Mouse (Mus musculus) ovary, postnatal 14 days (tissue): ENCODE measurements around the gene Sipa1l2.
"Not testable (repeated sequence)": the region's sequence is repeated elsewhere in the genome, so short reads cannot be mapped to it uniquely, and the experiment has no call there.

Experiments used
- DNase-seq: peaks from one replicate; pipeline ENCODE4 v3.0.0; 2022; ENCODE audit warnings: low spot score

Sipa1l2 gene

GRCm38 (mm10) chr8:125395682-125396081 is 173.9 kb downstream of the Sipa1l2 start:
- not testable (repeated sequence) for DNase-seq

- DNase-seq = no peak
Measured at GRCm38 (mm10) chr8:125395032-125395431, 174.6 kb downstream of the Sipa1l2 start.

GRCm38 (mm10) chr8:125391685-125392084 is 177.9 kb downstream of the Sipa1l2 start:
- DNase-seq = no peak

DNA sequence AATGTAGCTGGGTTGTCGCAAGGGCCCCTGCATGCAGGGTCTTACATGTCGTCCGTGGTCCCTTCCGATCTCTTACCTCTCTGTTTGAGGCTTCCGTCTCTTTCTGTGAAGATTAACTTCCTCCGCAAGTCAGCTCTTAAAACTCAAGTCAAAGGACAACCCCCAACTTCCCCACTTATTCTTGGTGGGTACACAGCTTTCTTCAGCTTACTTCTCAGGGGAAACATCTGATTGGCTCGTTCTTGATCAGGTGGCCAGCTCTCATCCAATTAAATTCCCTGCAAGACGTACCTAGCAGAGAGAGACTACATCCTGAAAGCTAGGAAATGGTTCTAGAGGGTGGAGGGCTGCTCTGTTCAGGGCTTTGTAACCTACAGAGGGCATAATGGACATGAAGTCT is 178.3 kb downstream of the Sipa1l2 start:
- no peak for DNase-seq

- no peak for DNase-seq
Measured at GRCm38 (mm10) chr8:125390506-125390895, 179.1 kb downstream of the Sipa1l2 start.

DNA sequence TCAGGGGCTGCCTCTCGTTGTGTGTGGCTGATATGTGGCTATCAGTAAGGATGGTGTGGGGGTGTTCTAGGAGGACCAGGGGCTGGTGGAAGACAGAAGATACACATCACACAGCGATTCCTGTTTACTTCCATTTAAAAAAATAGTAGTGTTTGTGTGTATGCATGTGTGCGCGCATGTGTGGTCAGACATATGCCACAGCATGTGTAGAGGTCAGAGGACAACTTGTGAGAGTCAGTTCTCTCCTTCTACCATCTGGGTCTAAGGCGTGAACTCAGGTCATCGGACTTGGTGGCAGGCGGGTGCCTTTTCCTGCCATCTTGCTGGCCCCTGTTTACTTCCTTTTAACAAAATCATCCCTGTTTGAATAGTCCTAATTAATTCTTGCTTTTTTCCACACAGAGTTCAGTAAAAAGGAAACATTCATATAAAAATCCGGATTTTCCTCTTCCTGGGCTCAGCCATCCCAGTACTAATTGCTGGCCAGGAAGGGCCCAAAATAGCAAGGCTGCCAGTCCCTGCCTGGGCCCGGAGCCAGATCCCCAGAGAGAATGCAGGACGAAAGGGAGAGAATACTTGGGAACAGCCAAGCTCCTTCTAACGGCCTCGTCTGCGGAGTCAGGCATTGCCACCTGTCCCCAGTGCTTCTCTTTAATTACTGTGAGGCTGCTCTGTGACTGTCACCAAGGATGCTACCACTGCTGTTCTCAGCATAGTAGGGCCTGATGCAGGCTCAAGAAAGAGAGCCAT is 179.7 kb downstream of the Sipa1l2 start:
- no peak for DNase-seq

GRCm38 (mm10) chr8:125389280-125389679 is 180.3 kb downstream of the Sipa1l2 start:
- no peak for DNase-seq

- DNase-seq = no peak
Measured at GRCm38 (mm10) chr8:125388404-125389180, 181.0 kb downstream of the Sipa1l2 start.

- DNase-seq = no peak
Measured at GRCm38 (mm10) chr8:125385519-125386150, 184.0 kb downstream of the Sipa1l2 start.

GRCm38 (mm10) chr8:125384551-125385183 is 184.9 kb downstream of the Sipa1l2 start:
- no peak for DNase-seq

DNA sequence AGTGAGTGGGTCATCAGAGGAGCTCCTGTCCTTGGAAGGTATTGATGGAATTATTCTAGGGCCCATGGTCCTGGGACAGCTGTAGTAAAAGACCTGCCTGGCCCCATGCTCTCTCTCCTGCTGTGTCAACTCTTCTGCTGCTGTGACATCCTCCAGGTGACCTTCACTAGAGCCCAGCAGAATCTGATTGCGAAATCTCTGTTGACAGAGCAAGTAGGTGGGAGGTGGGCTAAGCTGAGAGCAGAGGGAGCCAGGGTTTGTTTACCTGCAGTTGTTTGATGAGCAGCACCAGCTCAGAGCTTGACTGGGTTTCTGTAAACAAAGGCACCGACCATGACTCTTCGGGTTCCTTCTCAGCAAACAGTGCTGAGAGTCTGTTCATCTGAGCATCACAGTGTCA is 187.9 kb downstream of the Sipa1l2 start:
- no peak for DNase-seq

- no peak for DNase-seq
Measured at GRCm38 (mm10) chr8:125379939-125380338, 189.7 kb downstream of the Sipa1l2 start.

DNA sequence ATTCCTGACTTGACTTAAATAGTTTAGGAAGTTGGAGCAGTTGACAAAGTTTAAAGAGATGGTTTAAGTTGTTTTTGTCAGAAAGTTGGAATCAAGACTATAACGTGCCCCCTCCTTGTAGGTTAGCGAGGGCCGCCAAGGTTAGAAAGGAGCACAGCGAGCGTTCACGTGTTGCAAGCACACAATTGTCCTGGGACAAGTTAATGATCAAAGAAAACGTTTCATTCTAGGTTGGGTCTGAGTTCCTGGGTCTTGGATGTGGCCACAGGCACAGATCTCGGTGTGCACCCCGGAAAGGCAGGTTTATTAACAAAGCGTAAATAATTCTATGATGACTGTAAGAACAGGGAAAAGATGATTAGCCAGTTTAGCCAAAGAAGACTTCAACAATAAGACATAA is 190.5 kb downstream of the Sipa1l2 start:
- no peak for DNase-seq

- DNase-seq = no peak
Measured at GRCm38 (mm10) chr8:125377704-125378103, 191.9 kb downstream of the Sipa1l2 start.

DNA sequence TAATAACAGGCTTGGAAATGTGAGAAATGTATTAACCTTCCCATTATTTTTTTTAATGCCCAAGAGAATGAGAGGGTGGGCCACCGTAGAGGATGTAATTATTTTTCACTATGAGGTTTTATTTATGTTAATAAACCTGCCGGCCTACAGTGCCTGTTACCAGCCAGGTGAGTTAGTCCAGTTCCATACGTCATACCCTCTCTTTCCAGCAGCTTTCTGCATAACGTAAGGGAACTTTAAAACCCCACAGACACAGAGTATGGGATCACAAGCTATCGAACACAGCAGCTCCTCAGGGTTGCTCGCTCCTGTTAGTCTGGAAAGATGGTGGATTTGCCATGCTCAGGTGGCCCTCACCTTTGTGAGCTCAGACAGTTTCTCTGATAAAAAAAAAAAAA is 193.2 kb downstream of the Sipa1l2 start:
- no peak for DNase-seq

DNA sequence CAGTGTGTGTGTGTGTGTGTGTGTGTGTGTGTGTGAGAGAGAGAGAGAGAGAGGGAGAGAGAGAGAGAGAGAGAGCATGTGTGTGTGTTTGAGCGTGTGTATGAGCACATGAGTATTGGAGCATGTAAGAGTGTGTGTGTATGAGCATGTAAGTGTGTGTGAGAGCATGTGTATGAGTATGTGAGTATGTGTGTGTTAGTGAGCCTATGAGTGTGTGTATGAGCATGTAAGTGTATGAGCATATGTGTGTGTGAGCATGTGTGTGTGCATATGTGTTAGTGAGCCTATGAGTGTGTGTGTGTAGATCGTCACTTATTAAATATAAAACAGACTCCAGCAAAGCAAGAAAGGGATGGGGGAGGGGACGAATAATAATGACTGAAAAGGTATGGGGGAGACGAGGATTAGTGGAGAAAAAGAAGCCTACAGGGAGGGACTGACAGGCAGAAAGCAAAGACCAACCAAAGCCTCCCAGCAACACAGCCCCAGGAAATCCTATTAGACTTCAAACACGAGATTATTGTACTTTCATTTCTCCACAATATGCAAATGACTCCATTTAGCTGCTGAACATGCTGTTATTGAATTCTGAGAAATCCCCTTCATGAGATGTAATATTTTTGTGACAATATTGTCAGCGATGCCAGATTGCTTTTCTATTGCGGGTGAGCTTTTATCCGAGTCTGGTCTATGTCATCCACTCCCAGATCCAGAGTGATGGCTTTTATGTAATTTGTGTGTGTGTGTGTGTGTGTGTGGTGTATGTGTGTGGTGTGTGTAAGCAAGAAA is 193.8 kb downstream of the Sipa1l2 start:
- no peak for DNase-seq

DNA sequence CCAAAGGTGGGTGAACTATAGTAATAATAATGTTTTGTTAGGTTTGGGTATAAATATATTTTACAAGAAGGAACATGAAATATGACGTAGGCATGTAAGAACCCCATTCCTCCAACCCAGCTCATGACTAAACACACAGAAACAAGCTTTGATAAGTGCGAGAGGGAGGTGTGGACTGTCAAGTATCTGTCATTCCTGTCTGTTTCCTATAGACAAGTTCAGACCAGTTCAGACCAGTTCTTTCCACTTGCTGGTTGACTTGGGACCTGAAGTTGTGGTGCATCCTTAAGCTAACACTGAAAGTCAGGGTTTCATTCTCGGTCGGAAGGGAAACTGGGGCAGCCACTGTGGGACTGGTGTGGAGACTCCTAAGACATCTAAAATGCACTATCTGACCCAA is 197.0 kb downstream of the Sipa1l2 start:
- no peak for DNase-seq

GRCm38 (mm10) chr8:125369491-125370236 is 199.9 kb downstream of the Sipa1l2 start:
- no peak for DNase-seq

- DNase-seq = no peak
Measured at GRCm38 (mm10) chr8:125368341-125369035, 201.1 kb downstream of the Sipa1l2 start.
